Mouse (Mus musculus) brain, embryonic 14.5 days (tissue): Measurements from ENCODE around the gene Msi1.

Source experiments
- CTCF ChIP-seq: fragments of 200-500 bp; IDR thresholded peaks from 2 replicates; pipeline ENCODE4 v1.5.1; 2012; ENCODE audit warnings: inconsistent platforms, mild to moderate bottlenecking, moderate library complexity, borderline replicate concordance; ENCODE audit not compliant: insufficient read depth, insufficient read length; ENCODE audit errors: extremely low read depth
- POLR2A ChIP-seq: fragments of 200-500 bp; IDR thresholded peaks from 2 replicates; pipeline ENCODE4 v1.6.1; 2012; ENCODE audit warnings: mild to moderate bottlenecking, inconsistent platforms, borderline replicate concordance; ENCODE audit not compliant: poor library complexity, insufficient read depth, insufficient read length, severe bottlenecking; ENCODE audit errors: extremely low read depth

DNA sequence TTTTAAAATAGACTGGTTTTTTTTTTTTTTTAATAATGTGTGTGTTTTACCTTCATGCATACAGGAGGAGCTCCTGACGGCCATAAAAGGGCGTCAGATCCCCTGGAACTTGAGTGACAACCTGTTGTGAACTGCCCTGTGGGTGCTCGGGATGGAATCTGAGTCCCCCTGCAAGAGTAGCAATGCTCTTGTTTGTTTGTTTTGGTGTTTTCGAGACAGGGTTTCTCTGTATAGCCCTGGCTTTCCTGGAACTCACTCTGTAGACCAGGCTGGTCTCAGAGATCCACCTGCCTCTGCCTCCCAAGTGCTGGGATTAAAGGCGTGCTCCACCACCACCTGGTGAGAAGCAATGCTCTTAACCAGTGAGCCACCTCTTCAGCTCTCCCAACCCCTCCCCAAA, 55.6 kb downstream of the Msi1 start:
- no peak for TF ChIP-seq POLR2A
- TF ChIP-seq CTCF: no peak
